Mouse (Mus musculus) liver, adult 2 months (tissue): ENCODE measurements around the gene Tigd3.

Experiments used
- CTCF ChIP-seq: fragments of 200-500 bp; IDR thresholded peaks from 2 replicates; pipeline ENCODE4 v1.5.1; 2011; ENCODE audit warnings: low read depth, low read length, control low read depth
- POLR2A ChIP-seq: fragments of 200-500 bp; IDR thresholded peaks from 2 replicates; pipeline ENCODE4 v1.6.1; 2011; ENCODE audit warnings: low read length, control low read depth; ENCODE audit not compliant: insufficient read depth; ENCODE audit errors: extremely low read depth

DNA sequence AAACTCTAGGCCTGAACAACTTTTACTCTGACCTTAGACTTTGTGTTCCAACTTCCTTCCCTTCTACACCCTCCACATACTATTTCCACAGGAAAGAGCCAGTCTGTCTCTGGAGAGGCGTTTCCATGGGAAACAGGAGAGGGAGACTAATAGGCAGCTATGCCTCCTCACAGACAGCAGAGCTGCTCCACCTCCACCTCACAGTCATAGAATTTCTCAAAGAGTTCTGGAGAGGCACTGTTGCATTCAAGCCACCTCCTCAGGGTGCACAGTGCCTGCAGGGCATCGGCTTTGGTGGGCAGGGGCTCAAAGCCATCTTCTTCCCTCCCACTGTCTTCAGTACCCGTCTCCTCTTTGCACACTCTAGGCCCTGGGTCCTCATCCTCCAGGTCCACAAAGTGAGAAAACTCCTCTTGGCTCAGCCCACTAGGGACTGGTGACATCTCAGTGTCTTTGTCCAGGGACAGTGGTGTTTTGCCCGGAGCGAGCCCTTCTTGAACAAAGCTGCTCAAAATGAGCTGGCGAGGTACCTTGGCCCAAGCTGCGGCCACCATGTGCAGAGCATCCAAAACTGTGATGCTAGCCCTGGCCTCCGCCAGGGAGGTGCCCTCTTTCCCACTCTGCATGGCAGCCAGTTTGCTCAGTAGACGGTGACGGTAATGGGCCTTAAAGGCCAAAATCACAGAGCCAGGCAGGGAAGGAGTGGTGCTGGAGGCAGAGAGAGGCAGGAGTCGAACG is 2.3 kb downstream of the Tigd3 start:
- TF ChIP-seq CTCF: no peak
- no peak for TF ChIP-seq POLR2A
